In the genomic region with DNA sequence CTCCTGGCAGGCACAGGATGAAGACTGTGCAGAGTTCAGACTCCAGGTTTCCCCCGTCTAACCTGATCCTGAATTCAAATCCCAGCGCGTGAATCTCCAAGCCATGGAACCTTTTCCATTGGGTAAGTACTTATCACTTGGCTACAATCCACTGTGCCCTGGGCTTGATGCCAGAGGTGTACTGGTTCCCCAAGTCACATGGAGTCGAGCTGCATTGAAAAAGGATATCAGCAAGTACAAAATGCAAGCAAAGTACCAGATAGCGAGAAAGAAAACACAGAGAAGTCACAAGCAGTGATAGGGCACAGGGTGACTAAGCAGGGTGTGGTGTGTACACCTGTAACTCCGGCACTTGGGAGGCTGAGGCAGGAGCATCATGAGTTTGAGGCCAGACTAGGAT, we compare ENCODE assay signal across 10 mouse cellular contexts. TPM values are rescaled to one million over a fixed set of nuclear protein-coding genes. Genes with fewer than 3 reads are reported as not detected.
DNase-seq lines count a peak whose midpoint lies in the region; ATAC-seq and TF ChIP-seq lines count a peak whose summit lies in the region.
"Had no signal": no experiment of that assay in that cellular context is flagged by ENCODE, and none has a peak within 500 bp of the region (broad histone marks: within the 10 kb centered on the region; RNA-seq: fewer than 3 reads in every experiment).

No protein-coding gene starts in this region.

- intact Hi-C loops in left cerebral cortex, postnatal 4 days (cut with DNase I), result no loop called here
- intact Hi-C loops in left cerebral cortex, postnatal 14 days (cut with DNase I), result no loop called here

- peak; percentile 21 for DNase-seq in left cerebral cortex, postnatal 4 days
- DNase-seq in left cerebral cortex, postnatal 14 days (ENCODE audit: low spot score in 2 of 2), result no peak
- DNase-seq in embryonic facial prominence, embryonic 10.5 days (ENCODE audit: low spot score), result no peak
- DNase-seq in kidney, adult 2 months, result peak; percentile 68
- DNase-seq in thymus, postnatal 0 days (ENCODE audit: low spot score), result no peak
- no peak for DNase-seq in frontal cortex, postnatal 25 days (ENCODE audit: low spot score in 2 of 2)
- DNase-seq in thymus, postnatal 4 days, result no peak

- H3K4me2 ChIP-seq in stomach, embryonic 14.5 days (replicated peaks; ENCODE audit: low read depth, low read length), result no peak overlapping the region
- H3K4me2 ChIP-seq: embryonic facial prominence, embryonic 15.5 days had no signal

- H3K36me3 ChIP-seq in embryonic facial prominence, embryonic 10.5 days (replicated peaks), result peaks cover 13% of the 10 kb centered on the region
- no peaks in the 10 kb centered on the region for H3K36me3 ChIP-seq in kidney, adult 2 months (ENCODE audit: control insufficient read depth, insufficient read depth, low read length)
- no peaks in the 10 kb centered on the region for H3K36me3 ChIP-seq in stomach, embryonic 14.5 days (ENCODE audit: control insufficient read depth, insufficient read depth, low read length)

- peaks cover 23% of the 10 kb centered on the region for H3K4me1 ChIP-seq in embryonic facial prominence, embryonic 10.5 days
- H3K4me1 ChIP-seq in kidney, adult 2 months (ENCODE audit: control insufficient read depth, insufficient read depth, low read length), result peaks cover 17% of the 10 kb centered on the region
- H3K4me1 ChIP-seq in stomach, embryonic 14.5 days (ENCODE audit: control insufficient read depth, insufficient read depth, low read length), result peaks cover 13% of the 10 kb centered on the region; the same call in 1 of the 2 replicates

- 0 out of 2 replicates have a peak overlapping the region, but pooled peaks have one; percentile 3 for H3K27ac ChIP-seq in embryonic facial prominence, embryonic 10.5 days (replicated peaks)
- H3K27ac ChIP-seq in kidney, adult 2 months (ENCODE audit: insufficient read depth, low read depth, low read length), result 0 out of 2 replicates have a peak overlapping the region, but pooled peaks have one; percentile 2
- 0 out of 2 replicates have a peak overlapping the region, but pooled peaks have one; percentile 70 for H3K27ac ChIP-seq in stomach, embryonic 14.5 days (ENCODE audit: low read length)
- H3K27ac ChIP-seq: embryonic facial prominence, embryonic 15.5 days had no signal

- H3K27me3 ChIP-seq in embryonic facial prominence, embryonic 10.5 days (replicated peaks; ENCODE audit: low read depth, poor library complexity, severe bottlenecking), result no peaks in the 10 kb centered on the region
- no peaks in the 10 kb centered on the region for H3K27me3 ChIP-seq in kidney, adult 2 months (replicated peaks; ENCODE audit: control insufficient read depth, insufficient read depth, low read length)
- H3K27me3 ChIP-seq in stomach, embryonic 14.5 days (ENCODE audit: control insufficient read depth, insufficient read depth, low read length), result no peaks in the 10 kb centered on the region
- H3K27me3 ChIP-seq: embryonic facial prominence, embryonic 15.5 days had no signal

- H3K9me3 ChIP-seq in embryonic facial prominence, embryonic 10.5 days, result no peaks in the 10 kb centered on the region
- no peaks in the 10 kb centered on the region for H3K9me3 ChIP-seq in stomach, embryonic 14.5 days (ENCODE audit: control insufficient read depth, low read depth, low read length)
- H3K9me3 ChIP-seq: embryonic facial prominence, embryonic 15.5 days had no signal

- ATAC-seq in stomach, embryonic 14.5 days (ENCODE audit: insufficient number of reproducible peaks, insufficient read depth, low FRiP score, low read depth), result 0 out of 2 replicates have a peak, but pooled peaks have one; percentile 34
- ATAC-seq: activated CD4-positive, CD25-positive, alpha-beta regulatory T cell, adult 4 months had no signal

- WGBS in embryonic facial prominence, embryonic 10.5 days, result 93% methylated on average over 6 of the region's 6 CpGs
- WGBS in kidney, adult 2 months, result 60% methylated on average over 6 of the region's 6 CpGs
- whole genome bisulfite sequencing in stomach, embryonic 14.5 days, result 84% methylated on average over 6 of the region's 6 CpGs

- TF ChIP-seq POLR2A in kidney, adult 2 months (IDR thresholded peaks at IDR 0.05; ENCODE audit: low read depth, low read length), result no peak

- H3K9ac ChIP-seq in stomach, embryonic 14.5 days (replicated peaks; ENCODE audit: low read depth, low read length), result no peak overlapping the region
- H3K9ac ChIP-seq: embryonic facial prominence, embryonic 15.5 days had no signal

- H3K4me3 ChIP-seq in embryonic facial prominence, embryonic 10.5 days, result no peak overlapping the region
- no peak overlapping the region for H3K4me3 ChIP-seq in kidney, adult 2 months (ENCODE audit: insufficient read depth, low read depth, low read length)
- no peak overlapping the region for H3K4me3 ChIP-seq in stomach, embryonic 14.5 days (ENCODE audit: low read depth, low read length)
- H3K4me3 ChIP-seq: embryonic facial prominence, embryonic 15.5 days had no signal

- no peak for TF ChIP-seq CTCF in kidney, adult 2 months (conservative IDR thresholded peaks at IDR 0.05; ENCODE audit: insufficient read depth, insufficient read length, low read depth, low read length)

RNA-seq across cellular contexts. Expression of a gene that starts 14.9 kb away (rescaled TPM):
- total RNA-seq in left cerebral cortex, postnatal 4 days (2021), result 10 to 100 TPM; 32.1 to 34.6 TPM
- total RNA-seq in left cerebral cortex, postnatal 14 days (2021), result 10 to 100 TPM; 47.9 to 50.3 TPM
- 58.8 and 63.8 TPM in 2 replicates for polyA plus RNA-seq in embryonic facial prominence, embryonic 10.5 days (2016; fragmentation: Nextera tagmentation; extraction: Ambion mirVana)
- polyA plus RNA-seq in kidney, adult 2 months (2012; rRNA removed), result 20.8 and 21.1 TPM in 2 replicates
- 90.3 and 91.0 TPM in 2 replicates for polyA plus RNA-seq in stomach, embryonic 14.5 days (2014; fragmentation: Nextera tagmentation; extraction: Ambion mirVana)
- polyA plus RNA-seq in thymus, postnatal 0 days (2015; fragmentation: Nextera tagmentation; extraction: Ambion mirVana), result 54.3 and 84.8 TPM in 2 replicates

Comparison
In these comparisons a context has a peak if more than half of its experiments do, and no peak if none do; other contexts are left out.
1. DNase-seq: peak in left cerebral cortex, postnatal 4 days (single experiment) and kidney, adult 2 months (single experiment); none in left cerebral cortex, postnatal 14 days (0 of 2), embryonic facial prominence, embryonic 10.5 days (single experiment), thymus, postnatal 0 days (single experiment), frontal cortex, postnatal 25 days (0 of 2) and thymus, postnatal 4 days (single experiment).
2. H3K27ac ChIP-seq: peak in every context shown above with its lines; median percentile 70 in stomach, embryonic 14.5 days; 3 in embryonic facial prominence, embryonic 10.5 days; 2 in kidney, adult 2 months.